Mouse (Mus musculus): ENCODE measurements around the gene Asic5. TPM values are rescaled to one million over a fixed set of nuclear protein-coding genes. Genes with fewer than 3 reads are reported as not detected.

Asic5 gene
- polyA plus RNA-seq, 1 experiment, result not detected

DNA sequence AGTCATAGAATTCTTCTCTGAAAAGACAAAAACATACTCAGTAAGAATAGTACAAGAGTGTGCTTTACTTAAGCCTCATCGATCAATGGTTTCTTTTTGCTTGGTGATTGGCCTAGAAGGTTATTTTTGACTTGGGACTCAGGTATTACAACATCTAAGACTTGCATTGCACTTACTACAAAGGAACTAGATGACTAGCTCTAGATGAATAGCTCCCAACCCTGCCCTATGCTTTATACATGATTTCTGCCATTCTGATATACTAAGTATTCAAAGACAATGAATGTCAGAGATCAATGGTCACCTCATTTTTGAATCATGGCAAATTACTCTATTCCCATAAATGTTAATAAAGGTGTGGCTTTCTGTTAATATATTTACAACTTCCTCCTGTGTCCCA, 24.9 kb downstream of the Asic5 start:
- Histone ChIP-seq H3K79me2 (ENCODE audit: control insufficient read depth, insufficient read depth) (no peaks in the 10 kb centered on the region), H3K36me3 (ENCODE audit: control insufficient read depth, insufficient read depth) (no peaks in the 10 kb centered on the region), H3K27me3 (ENCODE audit: control insufficient read depth, insufficient read depth, insufficient read length) (no peaks in the 10 kb centered on the region), H3ac (ENCODE audit: control insufficient read depth, insufficient read length) (no peak overlapping the region), H3K4me2 (ENCODE audit: low read depth) (no peak overlapping the region), H3K4me3 (no peak overlapping the region)
- TF ChIP-seq REST (IDR thresholded peaks at IDR 0.05; ENCODE audit: insufficient read depth, insufficient read length) (no peak), TCF12 (IDR thresholded peaks at IDR 0.05; ENCODE audit: insufficient read depth, poor library complexity, severe bottlenecking) (no peak), SRF (IDR thresholded peaks at IDR 0.05; ENCODE audit: control insufficient read depth, insufficient read length, low read depth) (no peak), MYOD1 (IDR thresholded peaks at IDR 0.05; ENCODE audit: control insufficient read depth in 1 of 3, insufficient read length in 2 of 3, low read depth in 2 of 3) (no peak)

- Histone ChIP-seq H3K4me2 (ENCODE audit: low read depth) (no peak overlapping the region), H3K27me3 (ENCODE audit: control insufficient read depth, insufficient read depth, insufficient read length) (peaks cover 5% of the 10 kb centered on the region), H3K4me3 (no peak overlapping the region), H3ac (ENCODE audit: control insufficient read depth, insufficient read length) (no peak overlapping the region), H3K79me2 (ENCODE audit: control insufficient read depth, insufficient read depth) (no peaks in the 10 kb centered on the region), H3K36me3 (ENCODE audit: control insufficient read depth, insufficient read depth) (no peaks in the 10 kb centered on the region)
- TF ChIP-seq POLR2AphosphoS2 (IDR thresholded peaks at IDR 0.05; ENCODE audit: insufficient read length, low read depth) (no peak), USF1 (IDR thresholded peaks at IDR 0.05; ENCODE audit: low read depth) (no peak), TCF12 (IDR thresholded peaks at IDR 0.05; ENCODE audit: insufficient read depth, poor library complexity, severe bottlenecking) (no peak), CEBPB (IDR thresholded peaks at IDR 0.05; ENCODE audit: insufficient read depth, poor library complexity, severe bottlenecking) (no peak), POLR2A (IDR thresholded peaks at IDR 0.05; ENCODE audit: insufficient read length, low read depth) (no peak), MYOG (IDR thresholded peaks at IDR 0.05; ENCODE audit: control insufficient read depth in 1 of 3, insufficient read depth in 1 of 3, insufficient read length in 2 of 3, low read depth in 2 of 3) (no peak), SRF (IDR thresholded peaks at IDR 0.05; ENCODE audit: control insufficient read depth, insufficient read length, low read depth) (no peak), E2F4 (IDR thresholded peaks at IDR 0.05; ENCODE audit: insufficient read depth) (no peak), MAX (IDR thresholded peaks at IDR 0.05; ENCODE audit: low read depth) (no peak), TCF3 (IDR thresholded peaks at IDR 0.05; ENCODE audit: insufficient read length, low read depth) (no peak), MYOD1 (IDR thresholded peaks at IDR 0.05; ENCODE audit: control insufficient read depth in 1 of 3, insufficient read length in 2 of 3, low read depth in 2 of 3) (no peak)
Measured at GRCm38 (mm10) chr3:82014148-82014703, 32.1 kb downstream of the Asic5 start.

DNA sequence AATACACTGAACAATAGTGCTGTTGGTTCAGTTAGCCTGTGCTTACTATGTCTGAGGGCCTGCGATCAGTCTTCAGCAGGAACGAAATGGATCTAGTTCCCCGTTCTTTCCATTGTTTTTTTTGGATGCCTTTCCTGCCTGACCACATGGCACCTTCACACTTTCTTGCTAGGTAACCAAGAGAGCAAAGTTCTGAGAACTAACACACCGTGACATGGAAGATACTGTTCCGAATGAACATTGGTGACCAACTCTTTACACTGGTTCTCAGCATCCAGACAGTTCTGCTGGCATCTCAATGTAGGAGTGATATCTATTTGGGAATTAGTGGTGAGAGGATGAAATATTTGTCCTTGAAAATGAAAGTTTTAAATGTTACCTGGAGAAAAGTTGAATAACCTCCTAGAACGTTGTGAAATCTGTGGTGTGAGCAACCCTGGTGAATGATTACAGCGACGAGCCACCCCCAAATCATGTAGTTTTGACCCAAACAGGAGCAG, 40.4 kb downstream of the Asic5 start:
- no peak overlapping the region for H3ac ChIP-seq (ENCODE audit: control insufficient read depth, insufficient read length)
- TF ChIP-seq MAX (IDR thresholded peaks at IDR 0.05; ENCODE audit: low read depth) (no peak), TCF3 (IDR thresholded peaks at IDR 0.05; ENCODE audit: insufficient read length, low read depth) (no peak), E2F4 (IDR thresholded peaks at IDR 0.05; ENCODE audit: insufficient read depth) (no peak), CEBPB (IDR thresholded peaks at IDR 0.05; ENCODE audit: insufficient read depth, poor library complexity, severe bottlenecking) (no peak), MYOD1 (IDR thresholded peaks at IDR 0.05; ENCODE audit: control insufficient read depth in 1 of 3, insufficient read length in 2 of 3, low read depth in 2 of 3) (no peak), USF1 (IDR thresholded peaks at IDR 0.05; ENCODE audit: low read depth) (no peak), SRF (IDR thresholded peaks at IDR 0.05; ENCODE audit: control insufficient read depth, insufficient read length, low read depth) (no peak), MYOG (IDR thresholded peaks at IDR 0.05; ENCODE audit: control insufficient read depth in 1 of 3, insufficient read depth in 1 of 3, insufficient read length in 2 of 3, low read depth in 2 of 3) (no peak), POLR2A (IDR thresholded peaks at IDR 0.05; ENCODE audit: insufficient read length, low read depth) (no peak), REST (IDR thresholded peaks at IDR 0.05; ENCODE audit: insufficient read depth, insufficient read length) (no peak), POLR2AphosphoS2 (IDR thresholded peaks at IDR 0.05; ENCODE audit: insufficient read length, low read depth) (no peak), TCF12 (IDR thresholded peaks at IDR 0.05; ENCODE audit: insufficient read depth, poor library complexity, severe bottlenecking) (no peak)
- peaks cover 3% of the 10 kb centered on the region for H3K27me3 ChIP-seq (ENCODE audit: control insufficient read depth, insufficient read depth, insufficient read length)
- H3K4me3 ChIP-seq, result no peak overlapping the region
- no peak overlapping the region for H3K4me2 ChIP-seq (ENCODE audit: low read depth)
- H3K79me2 ChIP-seq (ENCODE audit: control insufficient read depth, insufficient read depth), result no peaks in the 10 kb centered on the region
- H3K36me3 ChIP-seq (ENCODE audit: control insufficient read depth, insufficient read depth), result no peaks in the 10 kb centered on the region

DNA sequence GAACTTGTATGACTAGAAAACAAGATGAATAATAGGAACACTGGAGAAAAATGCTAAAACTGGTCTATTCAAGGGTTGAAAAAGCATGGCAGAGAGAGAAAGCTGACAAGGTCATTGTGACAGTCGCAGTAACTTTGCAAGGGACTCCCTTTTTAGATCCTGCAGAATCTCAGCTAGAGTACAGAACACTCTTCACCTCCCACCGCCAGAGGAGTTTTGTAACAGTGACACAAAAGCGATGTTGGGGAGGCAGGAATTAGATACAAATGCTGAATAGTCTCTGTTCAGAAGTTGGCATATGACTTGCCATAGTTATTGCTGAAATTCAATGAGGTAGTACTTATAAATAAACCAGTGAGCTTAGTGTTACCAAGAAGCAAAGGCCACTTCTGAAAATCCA, 41.0 kb downstream of the Asic5 start:
- no peak for TF ChIP-seq SRF (IDR thresholded peaks at IDR 0.05; ENCODE audit: control insufficient read depth, insufficient read length, low read depth)
- TF ChIP-seq TCF3 (IDR thresholded peaks at IDR 0.05; ENCODE audit: insufficient read length, low read depth), result no peak
- TF ChIP-seq POLR2AphosphoS2 (IDR thresholded peaks at IDR 0.05; ENCODE audit: insufficient read length, low read depth), result no peak
- no peak for TF ChIP-seq TCF12 (IDR thresholded peaks at IDR 0.05; ENCODE audit: insufficient read depth, poor library complexity, severe bottlenecking)
- H3K4me2 ChIP-seq (ENCODE audit: low read depth), result no peak overlapping the region
- no peaks in the 10 kb centered on the region for H3K36me3 ChIP-seq (ENCODE audit: control insufficient read depth, insufficient read depth)
- H3ac ChIP-seq (ENCODE audit: control insufficient read depth, insufficient read length), result no peak overlapping the region
- no peaks in the 10 kb centered on the region for H3K79me2 ChIP-seq (ENCODE audit: control insufficient read depth, insufficient read depth)
- peaks cover 3% of the 10 kb centered on the region for H3K27me3 ChIP-seq (ENCODE audit: control insufficient read depth, insufficient read depth, insufficient read length)
- no peak overlapping the region for H3K4me3 ChIP-seq

DNA sequence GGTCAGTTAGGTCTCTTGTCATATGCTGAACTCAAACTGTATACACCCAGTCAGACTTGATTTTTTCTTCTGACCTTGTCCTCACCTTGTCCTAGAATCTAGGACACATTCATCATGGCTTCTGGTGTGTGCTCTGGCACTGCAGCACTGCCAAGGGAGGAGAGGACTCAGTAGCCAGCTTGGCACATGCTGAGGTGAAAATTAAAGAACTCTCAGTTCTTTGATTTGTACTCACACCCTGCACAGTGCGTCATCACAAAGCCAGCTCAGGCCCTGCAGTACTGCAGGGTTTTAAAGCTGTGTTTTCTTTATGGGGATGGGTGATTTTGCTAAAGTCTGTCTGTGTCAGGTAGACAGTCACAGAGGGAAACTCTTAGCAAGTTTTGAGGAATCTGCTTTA, 45.2 kb downstream of the Asic5 start:
- Histone ChIP-seq H3K27me3 (ENCODE audit: control insufficient read depth, insufficient read depth, insufficient read length) (peaks cover 3% of the 10 kb centered on the region), H3K4me3 (no peak overlapping the region), H3K4me2 (ENCODE audit: low read depth) (no peak overlapping the region), H3K36me3 (ENCODE audit: control insufficient read depth, insufficient read depth) (no peaks in the 10 kb centered on the region), H3K79me2 (ENCODE audit: control insufficient read depth, insufficient read depth) (no peaks in the 10 kb centered on the region), H3ac (ENCODE audit: control insufficient read depth, insufficient read length) (no peak overlapping the region)
- TF ChIP-seq TCF12 (IDR thresholded peaks at IDR 0.05; ENCODE audit: insufficient read depth, poor library complexity, severe bottlenecking), result no peak
- no peak for TF ChIP-seq REST (IDR thresholded peaks at IDR 0.05; ENCODE audit: insufficient read depth, insufficient read length)
- TF ChIP-seq POLR2AphosphoS2 (IDR thresholded peaks at IDR 0.05; ENCODE audit: insufficient read length, low read depth), result no peak
- no peak for TF ChIP-seq MAX (IDR thresholded peaks at IDR 0.05; ENCODE audit: low read depth)
- TF ChIP-seq E2F4 (IDR thresholded peaks at IDR 0.05; ENCODE audit: insufficient read depth), result no peak
- TF ChIP-seq POLR2A (IDR thresholded peaks at IDR 0.05; ENCODE audit: insufficient read length, low read depth), result no peak
- no peak for TF ChIP-seq TCF3 (IDR thresholded peaks at IDR 0.05; ENCODE audit: insufficient read length, low read depth)
- TF ChIP-seq MYOG (IDR thresholded peaks at IDR 0.05; ENCODE audit: control insufficient read depth in 1 of 3, insufficient read depth in 1 of 3, insufficient read length in 2 of 3, low read depth in 2 of 3), result no peak
- no peak for TF ChIP-seq CEBPB (IDR thresholded peaks at IDR 0.05; ENCODE audit: insufficient read depth, poor library complexity, severe bottlenecking)
- TF ChIP-seq USF1 (IDR thresholded peaks at IDR 0.05; ENCODE audit: low read depth), result no peak
- no peak for TF ChIP-seq SRF (IDR thresholded peaks at IDR 0.05; ENCODE audit: control insufficient read depth, insufficient read length, low read depth)
- no peak for TF ChIP-seq MYOD1 (IDR thresholded peaks at IDR 0.05; ENCODE audit: control insufficient read depth in 1 of 3, insufficient read length in 2 of 3, low read depth in 2 of 3)
